Mouse (Mus musculus) small intestine, adult 2 months (tissue): ENCODE data around the gene Map3k6.

Experiments used
- CTCF ChIP-seq: fragments of 200-500 bp; IDR thresholded peaks from 2 replicates; pipeline ENCODE4 v1.5.1; 2012; ENCODE audit warnings: low read depth, mild to moderate bottlenecking, control low read depth, inconsistent platforms, low read length, moderate library complexity, mixed read lengths; ENCODE audit not compliant: insufficient replicate concordance, insufficient read length; ENCODE audit errors: extremely low read depth
- POLR2A ChIP-seq: fragments of 200-500 bp; IDR thresholded peaks from 2 replicates; pipeline ENCODE4 v1.6.1; 2012; ENCODE audit warnings: low read depth, mild to moderate bottlenecking, control low read depth, inconsistent platforms, low read length, moderate library complexity

- TF ChIP-seq CTCF (no peak), POLR2A (peak; percentile 64)
These were observed 36.7 kb downstream of the Map3k6 start, which contains the start of gene Tmem222 for GRCm38 (mm10) chr4:133277104-133278026.
